Mouse (Mus musculus) small intestine, adult 2 months (tissue): ENCODE results near the gene Kcnmb3.

Experiments
- CTCF ChIP-seq: fragments of 200-500 bp; IDR thresholded peaks from 2 replicates; pipeline ENCODE4 v1.5.1; 2012; ENCODE audit warnings: low read depth, mild to moderate bottlenecking, control low read depth, inconsistent platforms, low read length, moderate library complexity, mixed read lengths; ENCODE audit not compliant: insufficient replicate concordance, insufficient read length; ENCODE audit errors: extremely low read depth
- POLR2A ChIP-seq: fragments of 200-500 bp; IDR thresholded peaks from 2 replicates; pipeline ENCODE4 v1.6.1; 2012; ENCODE audit warnings: low read depth, mild to moderate bottlenecking, control low read depth, inconsistent platforms, low read length, moderate library complexity

GRCm38 (mm10) chr3:32436101-32436500, 55.9 kb downstream of the Kcnmb3 start:
- no peak for TF ChIP-seq CTCF
- TF ChIP-seq POLR2A = no peak
